Mouse (Mus musculus) lung, embryonic 14.5 days (tissue): ENCODE data around the gene Fcer1g. TPM values are rescaled to one million over a fixed set of nuclear protein-coding genes. Genes with fewer than 3 reads are reported as not detected.

Source experiments
- ATAC-seq: fragments of 200-750 bp; cut with Nextera tagmentation; 2 replicates; pipeline ENCODE4 v1.8.0; 2017; ENCODE audit warnings: mild to moderate bottlenecking, moderate TSS enrichment, moderate library complexity; ENCODE audit not compliant: insufficient read depth
- DNase-seq: peaks from one replicate; pipeline ENCODE4 v3.0.0-alpha.2; 2015
- H3K27ac ChIP-seq: fragments of 300-500 bp; sonication (generic); 2 replicates; pipeline ENCODE4 v1.5.1; 2014; ENCODE audit warnings: low read depth, mild to moderate bottlenecking, moderate library complexity
- H3K27me3 ChIP-seq: fragments of 300-500 bp; sonication (generic); 2 replicates; pipeline ENCODE4 v1.6.1; 2014; ENCODE audit warnings: low read length, control low read depth; ENCODE audit not compliant: insufficient read depth
- H3K36me3 ChIP-seq: fragments of 300-500 bp; sonication (generic); 2 replicates; pipeline ENCODE4 v1.6.1; 2014; ENCODE audit warnings: control low read depth; ENCODE audit not compliant: insufficient read depth
- H3K4me1 ChIP-seq: fragments of 300-500 bp; sonication (generic); 2 replicates; pipeline ENCODE4 v1.6.1; 2014; ENCODE audit warnings: antibody characterized with exemption, control low read depth; ENCODE audit not compliant: insufficient read depth
- H3K4me2 ChIP-seq: fragments of 300-500 bp; sonication (generic); 2 replicates; pipeline ENCODE4 v1.6.1; 2014; ENCODE audit warnings: mild to moderate bottlenecking
- H3K4me3 ChIP-seq: fragments of 300-500 bp; sonication (generic); 2 replicates; pipeline ENCODE4 v1.5.1; 2014; ENCODE audit warnings: low read depth, low read length
- H3K9ac ChIP-seq: fragments of 300-500 bp; sonication (generic); 2 replicates; pipeline ENCODE4 v1.6.1; 2014
- H3K9me3 ChIP-seq: fragments of 300-500 bp; sonication (generic); 2 replicates; pipeline ENCODE4 v1.6.1; 2016; ENCODE audit warnings: low read depth, low read length, control low read depth
- CTCF ChIP-seq: IDR thresholded peaks from 2 replicates; pipeline ENCODE4 v1.5.1; 2016; ENCODE audit warnings: antibody characterized with exemption, low read depth
- WGBS: fragments of 180-500 bp; shearing (Covaris S2); extraction: QIAGEN DNeasy Blood & Tissue Kit; methylation state at CpG from one replicate; pipeline ENCODE4 v1.1.7; 2014; 5-methylcytosine and 5-hydroxymethylcytosine counted together
- polyA plus RNA-seq: library from polyadenylated mRNA; unstranded; fragments of >200 nt; fragmentation: Nextera tagmentation; extraction: Ambion mirVana; gene quantifications from 2 replicates; pipeline ENCODE4 v1.2.1, GENCODE M21; 2014

The Fcer1g gene
- polyA plus RNA-seq, 1 experiment from 2014 or later, result 44.2 TPM

DNA sequence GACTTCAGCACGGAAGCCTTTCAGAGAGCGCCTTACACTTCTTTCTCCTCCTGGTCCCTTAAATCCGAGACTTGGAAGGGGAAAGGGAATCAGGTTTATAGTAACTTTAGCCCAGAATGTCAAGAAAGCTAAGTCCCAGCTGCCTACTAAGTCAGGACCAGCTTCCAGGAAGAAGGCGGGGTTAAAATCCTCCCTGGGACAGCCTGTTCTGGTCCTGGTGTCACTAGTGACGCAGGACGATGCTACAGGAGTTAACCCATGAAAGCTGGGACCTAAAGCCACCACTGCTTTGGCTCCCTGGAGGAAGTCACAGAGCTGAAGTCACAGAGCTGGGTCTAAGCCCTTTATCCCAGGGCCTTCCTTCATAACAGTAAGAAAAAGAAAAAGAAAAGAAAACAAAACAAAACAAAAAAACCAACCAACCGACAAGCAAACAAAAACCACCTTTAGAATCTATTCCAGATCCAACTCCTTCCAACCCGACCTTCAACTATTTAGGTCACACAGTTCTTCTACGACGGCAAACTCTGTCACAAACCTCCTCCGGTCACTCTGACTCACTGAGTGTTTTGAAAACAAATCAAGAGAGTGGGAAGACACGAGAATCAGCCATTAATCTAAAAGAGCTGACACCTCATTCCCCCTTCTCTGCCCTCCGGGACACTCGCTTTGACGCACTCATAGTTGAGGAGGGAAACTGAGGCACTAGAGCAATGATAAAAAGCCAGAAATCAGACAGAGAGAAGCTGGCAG lies 6.0 kb upstream of the Fcer1g start:
- H3K4me2 ChIP-seq, result no peak overlapping the region
- no peak overlapping the region for H3K9ac ChIP-seq
- H3K4me1 ChIP-seq, result no peaks in the 10 kb centered on the region
- WGBS, result 65% methylated on average over 15 of the region's 15 CpGs
- no peaks in the 10 kb centered on the region for H3K27me3 ChIP-seq
- TF ChIP-seq CTCF, result no peak
- no peak overlapping the region for H3K4me3 ChIP-seq
- H3K27ac ChIP-seq, result no peak overlapping the region
- ATAC-seq, result no peak
- H3K36me3 ChIP-seq, result peaks cover 98% of the 10 kb centered on the region
- H3K9me3 ChIP-seq, result no peaks in the 10 kb centered on the region
- peak; percentile 23 for DNase-seq

DNA sequence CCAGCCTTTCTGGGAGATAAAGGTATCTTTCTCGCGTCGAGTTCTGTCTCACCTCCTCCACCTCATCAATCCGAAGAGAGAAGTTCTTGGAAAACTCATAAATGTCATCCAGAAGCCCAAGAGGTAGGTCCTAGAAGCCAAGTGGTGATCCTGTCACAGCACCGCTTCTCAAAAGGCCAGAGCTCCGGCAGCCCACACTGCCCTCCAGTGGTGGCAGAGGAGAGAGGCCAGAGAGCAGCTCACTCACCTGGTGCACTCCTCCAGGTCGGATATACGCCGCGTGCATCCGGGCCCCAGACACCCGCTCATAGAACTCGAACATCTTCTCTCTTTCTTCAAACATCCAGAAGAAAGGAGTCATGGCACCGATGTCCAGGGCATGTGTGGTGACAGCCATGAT lies 4.3 kb upstream of the Fcer1g start:
- Histone ChIP-seq H3K9me3 (no peaks in the 10 kb centered on the region), H3K36me3 (peaks cover 99% of the 10 kb centered on the region), H3K27me3 (no peaks in the 10 kb centered on the region), H3K4me1 (no peaks in the 10 kb centered on the region), H3K4me2 (no peak overlapping the region), H3K9ac (no peak overlapping the region), H3K27ac (no peak overlapping the region), H3K4me3 (no peak overlapping the region)
- 70% methylated on average over 14 of the region's 14 CpGs for WGBS
- no peak for ATAC-seq
- peak; percentile 76 for DNase-seq
- TF ChIP-seq CTCF, result peak; percentile 83

DNA sequence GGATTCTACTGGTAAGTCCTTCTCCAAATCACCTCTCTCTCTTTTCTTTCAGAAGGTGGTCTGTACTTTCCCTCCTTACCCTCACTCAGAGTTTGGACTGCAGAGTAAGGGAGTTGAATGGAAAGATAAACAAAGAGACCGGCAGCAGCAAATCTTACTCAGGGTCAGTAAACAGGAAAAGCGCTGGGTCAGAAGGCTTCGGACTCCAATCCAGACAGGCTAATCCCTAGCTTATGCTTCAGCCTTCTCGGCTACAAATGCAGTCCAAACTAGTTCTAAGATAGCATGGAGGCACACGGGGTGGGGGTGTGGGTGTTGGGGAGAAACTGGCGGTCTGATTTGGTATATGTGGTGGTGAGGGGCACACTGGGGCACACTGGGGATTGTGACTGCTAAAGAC lies 3.3 kb upstream of the Fcer1g start:
- peaks cover 90% of the 10 kb centered on the region for H3K36me3 ChIP-seq
- DNase-seq (no peak), ATAC-seq (no peak)
- H3K4me3 ChIP-seq, result no peak overlapping the region
- TF ChIP-seq CTCF, result no peak
- H3K9ac ChIP-seq, result no peak overlapping the region
- no peaks in the 10 kb centered on the region for H3K27me3 ChIP-seq
- no peaks in the 10 kb centered on the region for H3K9me3 ChIP-seq
- H3K27ac ChIP-seq, result no peak overlapping the region
- 75% methylated on average over 6 of the region's 6 CpGs for WGBS
- H3K4me2 ChIP-seq, result no peak overlapping the region
- no peaks in the 10 kb centered on the region for H3K4me1 ChIP-seq

DNA sequence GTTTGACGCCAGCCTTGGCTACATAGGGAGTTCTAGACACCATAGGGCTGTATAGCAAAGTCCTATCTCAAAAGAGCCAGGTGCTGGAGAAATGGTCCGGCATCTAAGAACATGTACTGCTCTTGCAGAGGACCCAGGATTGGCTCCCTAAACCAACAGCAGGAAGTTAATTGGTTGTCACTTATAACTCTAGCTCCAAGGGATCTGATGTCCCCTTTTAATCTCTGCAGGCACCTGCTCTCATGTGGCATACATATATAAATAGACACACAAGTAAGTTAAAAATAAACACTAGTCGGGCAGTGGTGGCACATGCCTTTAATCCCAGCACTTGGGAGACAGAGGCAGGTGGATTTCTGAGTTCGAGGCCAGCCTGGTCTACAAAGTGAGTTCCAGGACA lies 1.6 kb upstream of the Fcer1g start:
- Histone ChIP-seq H3K27ac (no peak overlapping the region), H3K4me3 (no peak overlapping the region), H3K4me1 (no peaks in the 10 kb centered on the region), H3K4me2 (no peak overlapping the region), H3K27me3 (no peaks in the 10 kb centered on the region), H3K9ac (no peak overlapping the region), H3K9me3 (no peaks in the 10 kb centered on the region), H3K36me3 (peaks cover 74% of the 10 kb centered on the region)
- no peak for TF ChIP-seq CTCF
- no peak for DNase-seq
- no peak for ATAC-seq
- WGBS, result 76% methylated on average over 3 of the region's 4 CpGs

DNA sequence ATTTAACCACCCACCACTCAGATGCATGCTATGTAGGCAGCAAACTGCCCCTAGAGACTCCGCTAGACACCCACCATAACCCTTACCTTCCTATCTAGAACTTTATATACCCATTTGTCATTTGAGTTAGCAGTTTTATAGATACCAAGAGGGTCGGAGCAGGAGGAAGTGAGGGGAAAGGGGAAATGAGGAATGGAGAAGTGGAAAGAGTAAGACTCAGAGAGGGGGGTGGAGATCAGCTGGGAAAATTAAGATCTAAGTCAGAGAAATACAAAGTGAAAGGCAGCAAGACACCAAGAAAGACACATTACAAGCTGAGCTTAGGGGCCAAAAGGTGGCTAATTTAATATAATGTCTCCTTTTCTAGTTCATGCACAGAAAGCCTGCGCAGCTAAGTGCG lies 373 bp upstream of the Fcer1g start:
- WGBS, result 84% methylated on average over 4 of the region's 4 CpGs
- Histone ChIP-seq H3K36me3 (peaks cover 62% of the 10 kb centered on the region), H3K4me2 (no peak overlapping the region), H3K27me3 (no peaks in the 10 kb centered on the region), H3K9ac (no peak overlapping the region), H3K4me3 (no peak overlapping the region), H3K4me1 (no peaks in the 10 kb centered on the region), H3K9me3 (no peaks in the 10 kb centered on the region), H3K27ac (no peak overlapping the region)
- no peak for ATAC-seq
- no peak for TF ChIP-seq CTCF
- no peak for DNase-seq

DNA sequence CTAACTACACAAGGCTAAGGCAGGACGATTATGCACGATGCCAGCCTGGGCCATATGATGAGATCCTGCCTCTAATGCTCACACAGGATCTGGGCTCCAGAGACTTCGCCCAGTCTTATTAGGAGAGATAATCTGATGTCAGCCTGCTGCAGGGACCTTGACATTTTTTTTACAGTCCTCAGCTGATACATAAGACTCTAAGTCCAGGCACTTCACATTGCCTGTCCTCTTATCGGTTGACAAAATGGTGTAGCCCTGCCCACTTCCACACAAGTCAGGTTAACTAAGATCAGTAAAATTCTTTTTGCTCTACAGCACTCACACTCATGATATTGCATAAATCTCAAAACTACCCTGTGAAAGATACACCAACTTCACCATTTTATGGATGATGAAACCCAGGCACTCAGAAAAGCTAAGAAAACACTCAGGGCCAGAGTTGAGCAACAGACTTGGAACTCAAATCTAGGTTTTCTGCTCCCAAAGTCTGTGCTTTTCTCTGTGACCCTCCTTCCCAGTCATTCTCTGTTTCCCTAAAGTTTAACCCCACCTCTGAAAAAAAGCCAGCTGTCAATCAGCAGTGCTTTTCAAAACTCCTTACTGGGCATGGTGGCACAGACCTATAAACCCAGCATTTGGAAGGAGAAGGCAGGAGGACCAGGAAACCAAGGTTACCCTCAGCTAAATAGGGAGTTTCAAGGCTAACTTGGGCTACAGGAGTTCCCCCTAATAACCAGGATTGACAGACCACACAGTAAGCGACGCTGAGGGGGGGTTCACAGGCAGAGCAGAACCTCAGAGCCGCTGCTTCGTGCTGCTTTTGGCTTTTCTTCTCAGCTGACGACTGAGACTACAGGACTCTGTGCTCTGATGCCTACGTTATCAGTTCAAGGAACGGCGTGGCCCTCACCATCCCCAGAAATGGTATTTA lies 1.1 kb downstream of the Fcer1g start:
- H3K9ac ChIP-seq, result no peak overlapping the region
- no peaks in the 10 kb centered on the region for H3K27me3 ChIP-seq
- H3K27ac ChIP-seq, result no peak overlapping the region
- WGBS, result 78% methylated on average over 12 of the region's 12 CpGs
- TF ChIP-seq CTCF, result no peak
- no peak overlapping the region for H3K4me3 ChIP-seq
- H3K9me3 ChIP-seq, result no peaks in the 10 kb centered on the region
- H3K36me3 ChIP-seq, result peaks cover 47% of the 10 kb centered on the region
- ATAC-seq, result no peak
- no peak overlapping the region for H3K4me2 ChIP-seq
- no peak for DNase-seq
- H3K4me1 ChIP-seq, result no peaks in the 10 kb centered on the region

DNA sequence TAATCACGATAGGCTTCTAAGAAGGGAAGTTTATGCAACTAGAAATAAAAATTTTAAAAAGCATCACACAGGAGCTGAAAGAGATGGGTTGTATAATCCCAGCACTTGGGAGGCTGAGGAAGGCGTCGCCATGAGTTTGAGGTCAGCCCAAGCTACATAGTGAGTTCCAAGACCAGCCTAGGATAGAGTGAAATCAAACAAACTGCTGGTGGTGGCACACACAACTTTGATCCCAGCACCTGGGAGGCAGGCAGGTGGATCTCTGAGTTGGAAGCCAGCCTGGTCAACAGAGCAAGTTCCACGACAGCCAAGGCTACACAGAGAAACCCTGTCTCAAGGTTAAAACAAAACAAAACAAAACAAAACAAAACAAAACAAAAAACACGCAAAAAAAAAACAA lies 1.8 kb downstream of the Fcer1g start:
- Histone ChIP-seq H3K4me1 (no peaks in the 10 kb centered on the region), H3K4me2 (no peak overlapping the region), H3K27ac (no peak overlapping the region), H3K4me3 (no peak overlapping the region), H3K27me3 (no peaks in the 10 kb centered on the region), H3K36me3 (peaks cover 40% of the 10 kb centered on the region), H3K9me3 (no peaks in the 10 kb centered on the region), H3K9ac (no peak overlapping the region)
- TF ChIP-seq CTCF, result no peak
- 81% methylated on average over 5 of the region's 5 CpGs for WGBS
- ATAC-seq, result no peak
- DNase-seq, result no peak
